Mouse (Mus musculus) bone marrow, adult 2 months (tissue): Measurements from ENCODE around the gene Llgl2.

ENCODE experiments used
- CTCF ChIP-seq: fragments of 200-500 bp; IDR thresholded peaks from 2 replicates; pipeline ENCODE4 v1.5.1; 2011; ENCODE audit warnings: low read length, control low read depth; ENCODE audit not compliant: control insufficient read depth, insufficient read depth
- POLR2A ChIP-seq: fragments of 200-500 bp; IDR thresholded peaks from 2 replicates; pipeline ENCODE4 v1.6.1; 2011; ENCODE audit warnings: low read depth, mild to moderate bottlenecking, control low read depth, low read length, borderline replicate concordance; ENCODE audit not compliant: control insufficient read depth

DNA sequence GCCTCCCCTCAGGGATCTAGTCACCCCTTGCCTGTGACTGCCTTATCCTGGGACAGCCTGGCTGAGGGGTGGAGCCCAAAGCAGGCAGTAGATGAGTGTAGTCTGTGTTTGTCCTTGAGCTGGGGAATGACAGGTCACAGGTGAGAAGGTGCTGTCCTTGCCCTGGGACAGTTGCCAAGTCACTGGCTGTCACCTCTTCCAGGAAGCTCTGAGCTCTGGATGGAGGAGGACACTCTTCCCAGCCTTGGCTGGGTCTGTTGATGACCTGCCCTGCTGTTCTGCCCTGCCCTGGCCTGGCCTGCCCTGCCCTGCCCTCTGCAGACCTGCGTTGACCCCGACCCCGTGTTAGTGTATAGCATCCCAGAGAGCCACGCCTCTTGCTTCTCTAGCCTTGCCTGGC is 48.6 kb downstream of the Llgl2 start:
- no peak for TF ChIP-seq POLR2A
- TF ChIP-seq CTCF, result no peak
